Mouse (Mus musculus) bone marrow macrophage, adult 2 months (primary cell): ENCODE results near the gene Cops8.

Experiments used
- CTCF ChIP-seq: IDR thresholded peaks from 2 replicates; pipeline ENCODE4 v1.5.1; 2012; ENCODE audit warnings: low read depth, mild to moderate bottlenecking, low read length, moderate library complexity
- POLR2A ChIP-seq: IDR thresholded peaks from 2 replicates; pipeline ENCODE4 v1.6.1; 2012; ENCODE audit warnings: mild to moderate bottlenecking, low read depth, low read length, borderline replicate concordance

GRCm38 (mm10) chr1:90557140-90557539, 45.6 kb upstream of the Cops8 start:
- no peak for TF ChIP-seq CTCF
- TF ChIP-seq POLR2A, result no peak
